Mouse (Mus musculus): Measurements from ENCODE around the gene Lama4.
A peak's percentile ranks its signal among the peaks of the same experiment; 100 is the strongest.

Gene Lama4

DNA sequence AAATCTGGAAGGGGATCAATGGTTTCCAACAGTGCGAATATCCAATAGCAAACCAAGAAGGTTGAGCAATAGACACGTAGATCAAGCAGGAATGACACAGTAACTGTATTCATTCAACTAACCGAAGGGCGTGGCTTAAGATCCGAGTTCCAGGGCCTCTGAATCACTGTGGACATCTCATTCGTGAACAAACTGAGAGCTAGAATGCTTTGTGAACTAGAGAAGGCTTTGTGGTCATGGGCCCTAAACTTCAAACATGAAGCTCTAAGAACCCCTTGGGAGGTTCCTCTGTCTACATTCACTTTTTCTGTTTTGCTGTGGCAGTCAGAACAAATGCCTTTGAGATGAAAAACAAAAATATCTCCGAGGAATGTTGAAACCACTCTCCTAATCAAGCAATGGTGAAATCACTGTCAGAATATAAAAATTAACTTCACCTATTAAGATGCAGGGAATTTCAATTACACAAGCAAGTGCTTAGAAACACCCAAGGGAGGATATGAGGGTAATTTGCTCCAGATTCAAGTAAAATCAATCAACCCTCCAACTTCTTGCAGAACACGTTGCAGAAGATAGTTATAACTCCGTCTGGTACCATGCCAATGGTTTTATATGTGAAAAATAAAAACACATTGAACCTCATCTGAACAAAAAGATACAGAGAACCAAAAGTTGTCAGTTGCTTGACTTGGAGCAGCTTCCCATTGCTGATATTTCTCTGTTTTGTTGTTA lies 29.6 kb downstream of the Lama4 start:
- no peak for DNase-seq (ENCODE audit: low spot score)

DNA sequence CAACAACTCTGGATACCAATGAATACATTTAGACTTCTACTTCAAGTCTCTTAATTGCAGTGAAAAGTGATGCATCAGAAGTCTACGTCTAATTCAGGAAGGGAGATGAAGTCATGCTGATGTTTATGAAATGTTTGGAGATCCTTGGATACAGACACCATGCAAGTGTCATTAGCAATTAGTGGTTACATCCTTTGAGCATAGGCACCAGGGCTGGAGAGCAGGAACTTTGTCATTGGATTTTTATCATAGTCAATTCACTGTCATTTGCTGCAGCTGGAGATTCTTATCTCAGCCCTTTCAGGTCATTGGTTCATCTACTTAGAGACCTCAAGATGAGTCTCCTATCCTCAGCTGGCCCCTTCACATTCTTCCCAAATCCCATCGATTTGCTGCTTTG lies 30.6 kb downstream of the Lama4 start:
- no peak for DNase-seq (ENCODE audit: low spot score)

GRCm38 (mm10) chr10:39000951-39001350 lies 35.6 kb downstream of the Lama4 start:
- no peak for DNase-seq (ENCODE audit: low spot score)

- DNase-seq (ENCODE audit: low spot score) = no peak
Measured at GRCm38 (mm10) chr10:39002521-39002920, 37.2 kb downstream of the Lama4 start.

DNA sequence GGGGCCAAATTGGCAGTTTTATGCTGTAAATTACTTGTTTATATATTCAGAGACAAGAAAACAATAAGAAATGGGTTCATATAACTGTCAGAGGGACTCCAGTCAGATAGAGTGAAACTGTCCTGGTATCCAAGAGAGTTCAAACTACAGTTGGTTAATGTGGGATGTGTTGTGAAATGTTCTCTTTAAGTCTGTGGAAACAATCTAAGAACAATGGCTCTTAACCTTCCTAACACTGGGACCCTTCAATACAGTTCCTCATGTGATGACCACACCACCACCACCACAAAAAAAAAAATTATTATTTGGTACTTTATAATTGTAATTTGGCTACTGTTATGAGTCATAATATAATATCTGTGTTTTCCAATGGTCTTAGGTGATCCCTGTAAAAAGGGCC lies 38.2 kb downstream of the Lama4 start:
- no peak for DNase-seq (ENCODE audit: low spot score)

DNA sequence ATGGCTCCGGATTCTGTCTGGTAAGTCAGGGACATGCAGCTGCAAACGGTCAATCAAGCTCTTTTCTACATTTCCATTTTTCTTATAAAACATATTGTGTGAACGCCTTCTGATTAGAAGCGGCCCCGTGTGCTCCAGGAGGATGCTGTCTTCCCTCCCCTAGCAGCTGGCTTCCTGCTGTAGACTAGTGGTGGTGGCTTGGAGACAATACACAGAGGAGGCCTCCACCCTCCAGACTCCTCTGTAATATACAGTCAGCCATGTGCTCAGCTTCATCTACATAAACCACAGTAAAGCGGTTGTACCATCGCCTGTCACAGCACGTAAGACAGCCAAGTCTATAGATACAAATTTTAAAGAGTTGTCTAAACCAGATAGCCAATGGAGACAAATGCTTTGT lies 40.2 kb downstream of the Lama4 start:
- DNase-seq (ENCODE audit: low spot score) = no peak

DNA sequence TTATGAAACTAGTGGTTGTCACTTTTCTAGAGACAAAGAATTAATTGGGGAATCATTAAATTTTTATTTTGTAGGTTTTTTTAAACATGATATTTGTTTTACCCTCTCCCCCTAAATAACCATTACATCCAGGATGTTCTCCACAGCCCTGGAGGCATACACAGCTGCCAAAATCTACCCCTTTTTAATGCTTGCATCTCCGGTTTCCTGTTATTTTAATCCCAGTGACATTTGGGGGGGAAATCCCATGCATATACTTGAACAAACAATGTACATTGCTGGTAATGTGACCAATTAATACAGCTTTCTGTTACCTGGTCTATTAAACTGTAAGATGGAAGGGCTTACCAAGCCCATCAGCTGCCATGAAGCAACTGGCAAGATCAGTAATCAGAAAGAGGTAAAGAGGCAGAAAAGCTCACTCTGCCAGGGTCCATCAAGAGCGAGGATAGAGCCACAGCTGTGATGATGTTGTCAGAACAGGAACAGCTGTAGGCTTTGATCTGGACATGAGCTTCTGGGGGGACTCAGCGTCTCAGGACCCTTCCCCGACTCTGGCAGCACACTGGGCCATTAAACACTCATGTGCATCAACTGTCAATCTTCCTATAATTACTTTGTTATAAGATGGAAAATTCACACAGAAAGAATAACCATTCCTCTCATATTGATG lies 41.3 kb downstream of the Lama4 start:
- DNase-seq (ENCODE audit: low spot score) = no peak

DNA sequence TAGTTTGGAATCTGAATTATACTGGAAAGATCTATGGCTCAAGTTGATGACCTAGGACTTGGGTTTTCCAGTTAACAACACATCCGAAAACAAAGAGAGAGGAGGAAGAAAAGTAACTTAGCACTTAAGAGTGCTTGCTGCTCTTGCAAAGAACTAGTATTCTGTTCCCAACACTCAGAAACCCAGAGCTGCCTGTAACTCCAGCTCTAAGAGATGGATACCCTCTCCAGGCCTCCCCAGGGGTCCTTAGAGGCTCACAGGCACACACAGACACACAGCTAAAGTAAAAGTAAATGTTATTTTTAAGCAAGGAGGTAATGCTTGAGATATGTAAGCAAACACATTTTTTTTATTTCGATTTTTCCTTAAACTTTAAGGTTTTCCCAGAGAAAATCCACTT lies 49.5 kb downstream of the Lama4 start:
- no peak for DNase-seq (ENCODE audit: low spot score)

- no peak for DNase-seq (ENCODE audit: low spot score)
Measured at GRCm38 (mm10) chr10:39017986-39018385, 52.7 kb downstream of the Lama4 start.

DNA sequence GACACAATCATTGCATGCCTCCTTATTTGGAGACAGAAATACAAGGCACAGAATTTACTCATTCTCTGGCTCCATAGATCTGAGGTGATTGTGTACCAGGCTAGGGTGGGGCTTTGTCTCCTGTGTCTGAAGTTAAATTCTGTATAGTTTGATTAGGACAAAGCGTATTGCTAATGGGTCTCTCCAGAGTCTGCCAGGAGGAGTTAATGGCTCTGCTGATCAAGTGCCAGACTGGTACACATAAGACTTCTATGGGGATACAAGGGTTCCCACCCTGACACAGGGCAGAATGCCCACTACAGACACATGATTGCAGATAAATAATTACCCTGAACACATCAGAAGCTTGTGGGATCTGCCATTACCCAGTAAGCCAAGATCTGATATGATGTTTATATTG lies 53.3 kb downstream of the Lama4 start:
- DNase-seq (ENCODE audit: low spot score) = no peak

DNA sequence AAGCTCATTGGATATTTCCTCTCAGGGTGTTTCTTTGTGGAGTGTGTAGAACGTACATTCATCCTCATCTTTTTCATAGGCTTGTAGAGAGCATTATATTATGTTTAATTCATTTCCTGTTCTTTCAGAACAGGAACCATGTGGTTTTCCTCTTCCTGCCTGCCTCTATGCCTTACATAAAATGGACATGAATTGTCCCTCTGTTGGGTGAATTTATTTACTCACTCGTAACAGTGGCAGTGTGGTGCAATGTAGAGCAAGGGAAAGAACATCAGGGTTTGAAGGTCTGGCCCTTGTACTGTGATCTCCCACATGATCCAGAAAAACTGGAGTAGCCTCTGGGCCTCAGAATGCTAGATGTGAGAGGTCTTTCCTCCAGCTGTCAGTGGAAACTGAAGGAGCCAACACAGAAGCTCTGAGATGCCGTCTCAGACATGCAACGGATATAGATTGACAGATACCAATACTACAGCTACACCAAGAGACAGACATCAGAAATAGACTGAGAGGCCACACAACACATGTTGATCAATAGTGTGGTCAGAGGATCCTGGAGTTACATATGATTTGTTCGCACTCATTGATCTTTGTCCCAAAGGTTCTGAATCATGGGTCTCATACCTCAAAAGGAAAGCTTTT lies 58.4 kb downstream of the Lama4 start:
- no peak for DNase-seq (ENCODE audit: low spot score)

- no peak for DNase-seq (ENCODE audit: low spot score)
Measured at GRCm38 (mm10) chr10:39026529-39026928, 61.2 kb downstream of the Lama4 start.

DNA sequence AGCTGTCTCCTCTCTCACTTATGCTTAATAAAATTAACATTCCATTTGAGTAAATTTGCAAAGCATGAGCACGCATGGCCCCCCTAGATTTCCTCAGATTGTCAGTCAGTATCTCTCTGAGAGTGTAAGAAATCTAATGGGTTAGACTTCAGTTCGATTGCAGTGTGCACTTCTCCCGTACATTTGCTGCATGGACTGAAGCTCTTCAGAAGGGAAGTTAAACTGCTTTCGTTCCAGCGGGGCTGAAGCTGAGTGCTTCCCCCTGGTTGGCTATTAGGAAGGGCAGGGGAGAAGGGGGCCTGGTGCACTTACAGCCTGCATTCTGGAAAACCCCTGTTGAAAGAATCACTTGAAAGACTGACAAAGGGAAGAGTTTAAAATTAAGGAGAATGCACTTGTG lies 61.7 kb downstream of the Lama4 start:
- no peak for DNase-seq (ENCODE audit: low spot score)

- no peak for DNase-seq (ENCODE audit: low spot score)
Measured at GRCm38 (mm10) chr10:39028403-39028802, 63.1 kb downstream of the Lama4 start.

DNA sequence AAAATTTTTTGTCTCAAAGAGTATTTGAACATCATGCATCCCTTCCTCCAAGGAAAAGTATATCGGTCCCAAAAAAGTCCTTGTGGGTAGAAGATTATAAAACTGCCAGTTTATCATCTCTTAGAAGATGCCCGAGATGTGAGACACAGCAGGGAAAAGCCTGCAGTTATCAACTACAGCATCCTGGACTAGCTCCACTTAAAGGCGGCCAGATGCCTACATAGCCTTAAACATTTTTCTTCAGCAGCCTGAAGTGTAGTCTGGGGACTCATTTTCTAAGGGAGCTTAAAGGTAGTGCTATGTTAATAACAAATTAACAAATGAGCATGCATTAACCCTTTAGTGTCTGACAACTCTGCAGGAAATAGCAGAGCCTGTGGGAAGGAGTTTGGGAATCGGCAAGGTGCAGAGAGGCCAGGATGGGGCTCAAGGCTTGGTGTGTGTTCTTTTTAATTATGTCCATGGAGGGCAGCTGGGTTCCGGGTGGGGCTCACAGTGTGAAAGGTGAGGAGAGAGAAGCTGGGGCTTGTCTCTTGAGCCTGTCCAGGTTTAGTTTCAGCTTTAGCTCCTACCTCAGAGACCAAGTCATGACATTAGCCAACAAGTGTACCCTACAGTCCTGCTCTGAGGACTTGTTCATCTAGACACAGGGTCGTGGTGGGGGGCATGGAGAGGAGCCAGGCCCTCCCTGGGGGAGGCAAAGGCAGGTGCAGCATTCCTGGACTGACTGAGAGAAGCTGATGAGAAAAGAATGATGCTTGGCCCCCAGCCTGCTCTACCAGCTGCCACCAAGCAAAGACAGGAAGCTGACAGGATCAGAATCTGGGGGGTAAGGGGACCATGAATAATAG lies 64.2 kb downstream of the Lama4 start:
- DNase-seq (ENCODE audit: low spot score) = no peak

DNA sequence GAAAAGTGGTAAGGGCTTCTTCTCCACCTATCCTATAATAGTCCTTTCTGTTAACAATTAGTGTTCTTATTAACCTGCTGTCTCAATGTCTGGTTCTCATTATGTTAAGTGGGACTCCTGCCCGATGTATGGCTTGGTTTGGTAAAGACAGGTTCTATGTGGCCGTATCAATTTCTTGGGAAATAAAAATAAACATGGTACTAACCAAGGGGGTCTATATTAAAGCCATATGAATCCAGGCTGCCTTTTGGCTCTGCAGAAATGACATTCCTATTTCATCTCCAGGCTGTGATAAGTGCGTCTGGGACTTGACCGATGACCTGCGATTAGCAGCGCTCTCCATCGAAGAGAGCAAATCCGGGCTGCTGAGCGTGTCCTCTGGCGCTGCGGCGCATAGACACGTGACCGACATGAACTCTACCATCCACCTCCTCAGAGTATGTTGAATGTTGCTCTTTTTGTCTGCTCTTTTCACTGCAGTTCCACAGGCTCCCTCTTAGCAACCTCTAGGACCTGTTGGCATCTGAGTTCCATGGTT lies 64.9 kb downstream of the Lama4 start:
- DNase-seq (ENCODE audit: low spot score) = no peak

- DNase-seq (ENCODE audit: low spot score) = no peak
Measured at GRCm38 (mm10) chr10:39039564-39039963, 74.2 kb downstream of the Lama4 start.

DNA sequence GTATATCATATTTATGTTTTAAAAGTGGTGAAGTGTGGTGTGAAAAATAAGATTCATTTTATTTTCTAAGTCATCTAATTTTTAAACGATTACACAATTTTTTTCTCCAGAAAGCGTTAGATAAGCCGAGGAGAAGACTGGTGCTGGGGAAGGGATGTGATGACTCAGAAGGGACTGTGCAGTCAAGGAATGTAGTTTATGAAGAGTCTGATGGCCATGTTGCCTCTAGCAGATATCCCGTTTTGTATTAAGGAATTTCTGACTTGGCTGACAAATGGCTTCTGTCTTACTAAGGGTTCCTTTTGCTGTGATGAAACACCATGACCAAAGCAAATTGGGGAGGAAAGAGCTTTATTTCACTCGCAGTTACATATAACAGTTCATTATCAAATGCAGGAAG lies 74.7 kb downstream of the Lama4 start:
- no peak for DNase-seq (ENCODE audit: low spot score)

GRCm38 (mm10) chr10:39044476-39044995 lies 79.2 kb downstream of the Lama4 start:
- no peak for DNase-seq (ENCODE audit: low spot score)

DNA sequence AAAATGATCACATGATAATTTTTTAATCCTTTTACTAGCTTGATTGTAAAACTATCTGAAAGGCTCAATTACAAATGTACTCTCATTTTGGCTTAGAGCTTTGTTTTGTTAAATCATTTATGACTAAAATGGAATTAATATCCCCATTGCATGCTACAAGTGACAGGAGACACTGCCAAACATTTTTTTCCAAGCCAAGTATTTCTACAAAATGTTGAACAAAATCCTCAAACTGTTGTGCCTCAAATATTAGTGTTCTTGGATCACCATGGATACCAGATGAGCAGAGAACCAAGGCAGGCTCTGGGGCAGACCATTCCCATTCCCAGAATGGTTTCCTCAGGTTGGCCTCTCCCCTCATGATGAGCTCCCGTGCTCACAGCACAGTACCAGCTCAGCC lies 79.8 kb downstream of the Lama4 start:
- peak; percentile 8 for DNase-seq (ENCODE audit: low spot score)

GRCm38 (mm10) chr10:39047775-39048174 lies 82.5 kb downstream of the Lama4 start:
- no peak for DNase-seq (ENCODE audit: low spot score)

Measured in layer of hippocampus, adult 11-12 months (tissue).